Mouse (Mus musculus): ENCODE results near the gene Oxct2b.

GRCm38 (mm10) chr4:123155840-123156239 is 39.8 kb downstream of the Oxct2b start:
- no peak for TF ChIP-seq CTCF (IDR thresholded peaks at IDR 0.05; ENCODE audit: borderline replicate concordance, insufficient read depth, low read depth, low read length)
- TF ChIP-seq POLR2A (IDR thresholded peaks at IDR 0.05; ENCODE audit: borderline replicate concordance, insufficient read depth, low read length), result no peak
